Comparison of ENCODE assay signal across 13 mouse cellular contexts in the genomic region with DNA sequence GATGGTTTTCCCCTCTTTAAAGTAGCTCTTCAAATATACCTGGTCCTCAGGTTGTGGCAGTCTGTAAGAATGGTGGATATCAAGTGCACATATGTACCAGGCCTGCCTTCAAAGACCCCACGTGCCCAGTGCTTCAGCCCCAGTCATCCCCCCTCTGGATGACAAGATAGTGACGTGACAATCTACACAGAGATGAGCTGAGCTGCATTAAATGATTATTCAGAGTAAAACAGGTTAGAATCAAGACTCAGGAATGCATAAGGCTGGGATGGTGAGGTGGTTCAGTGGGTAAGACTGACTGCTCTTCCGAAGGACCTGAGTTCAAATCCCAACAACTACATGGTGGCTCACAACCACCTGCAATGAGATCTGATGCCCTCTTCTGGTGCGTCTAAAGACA. TPM values are rescaled to one million over a fixed set of nuclear protein-coding genes. Genes with fewer than 3 reads are reported as not detected.
"Had no signal": no experiment of that assay in that cellular context is flagged by ENCODE, and none has a peak within 500 bp of the region (broad histone marks: within the 10 kb centered on the region; RNA-seq: fewer than 3 reads in every experiment).

No protein-coding gene starts in this region.

- H3K27ac ChIP-seq: limb, embryonic 13.5 days; liver, embryonic 14.5 days; macrophage; midbrain, embryonic 12.5 days had no signal

- H3K4me2 ChIP-seq: limb, embryonic 13.5 days; midbrain, embryonic 12.5 days had no signal

- ATAC-seq: inflammation-experienced regulatory T-cells, adult 6 months; midbrain, embryonic 16.5 days had no signal

- DNase-seq: kidney, adult 8-10 months; kidney, postnatal 25 days; left cerebral cortex, postnatal 4 days; lung, postnatal 14 days; right cerebral cortex, postnatal 25 days; thymus, postnatal 4 days had no signal

- H3K4me1 ChIP-seq: midbrain, embryonic 12.5 days had no signal

- H3K9me3 ChIP-seq: limb, embryonic 13.5 days; megakaryocyte, embryonic 14.5 days; midbrain, embryonic 12.5 days had no signal

- H3K4me3 ChIP-seq: limb, embryonic 13.5 days; megakaryocyte, embryonic 14.5 days; midbrain, embryonic 12.5 days had no signal

- H3K9ac ChIP-seq: limb, embryonic 13.5 days; liver, embryonic 14.5 days; midbrain, embryonic 12.5 days had no signal

RNA-seq across cellular contexts. Expression of gene Myh11, which starts 6.6 kb away (rescaled TPM):
- polyA plus RNA-seq: macrophage had no signal
